Mouse (Mus musculus) lung, embryonic 14.5 days (tissue): Measurements from ENCODE around the gene Ubr2. TPM values are rescaled to one million over a fixed set of nuclear protein-coding genes. Genes with fewer than 3 reads are reported as not detected.
A peak's percentile ranks its signal among the peaks of the same experiment; 100 is the strongest.

Experiments
- ATAC-seq: fragments of 200-750 bp; cut with Nextera tagmentation; 2 replicates; pipeline ENCODE4 v1.8.0; 2017; ENCODE audit warnings: mild to moderate bottlenecking, moderate TSS enrichment, moderate library complexity; ENCODE audit not compliant: insufficient read depth
- DNase-seq: peaks from one replicate; pipeline ENCODE4 v3.0.0-alpha.2; 2015
- H3K27ac ChIP-seq: fragments of 300-500 bp; sonication (generic); 2 replicates; pipeline ENCODE4 v1.5.1; 2014; ENCODE audit warnings: low read depth, mild to moderate bottlenecking, moderate library complexity
- H3K27me3 ChIP-seq: fragments of 300-500 bp; sonication (generic); 2 replicates; pipeline ENCODE4 v1.6.1; 2014; ENCODE audit warnings: low read length, control low read depth; ENCODE audit not compliant: insufficient read depth
- H3K36me3 ChIP-seq: fragments of 300-500 bp; sonication (generic); 2 replicates; pipeline ENCODE4 v1.6.1; 2014; ENCODE audit warnings: control low read depth; ENCODE audit not compliant: insufficient read depth
- H3K4me1 ChIP-seq: fragments of 300-500 bp; sonication (generic); 2 replicates; pipeline ENCODE4 v1.6.1; 2014; ENCODE audit warnings: antibody characterized with exemption, control low read depth; ENCODE audit not compliant: insufficient read depth
- H3K4me2 ChIP-seq: fragments of 300-500 bp; sonication (generic); 2 replicates; pipeline ENCODE4 v1.6.1; 2014; ENCODE audit warnings: mild to moderate bottlenecking
- H3K4me3 ChIP-seq: fragments of 300-500 bp; sonication (generic); 2 replicates; pipeline ENCODE4 v1.5.1; 2014; ENCODE audit warnings: low read depth, low read length
- H3K9ac ChIP-seq: fragments of 300-500 bp; sonication (generic); 2 replicates; pipeline ENCODE4 v1.6.1; 2014
- H3K9me3 ChIP-seq: fragments of 300-500 bp; sonication (generic); 2 replicates; pipeline ENCODE4 v1.6.1; 2016; ENCODE audit warnings: low read depth, low read length, control low read depth
- CTCF ChIP-seq: IDR thresholded peaks from 2 replicates; pipeline ENCODE4 v1.5.1; 2016; ENCODE audit warnings: antibody characterized with exemption, low read depth
- WGBS: fragments of 180-500 bp; shearing (Covaris S2); extraction: QIAGEN DNeasy Blood & Tissue Kit; methylation state at CpG from one replicate; pipeline ENCODE4 v1.1.7; 2014; 5-methylcytosine and 5-hydroxymethylcytosine counted together
- polyA plus RNA-seq: library from polyadenylated mRNA; unstranded; fragments of >200 nt; fragmentation: Nextera tagmentation; extraction: Ambion mirVana; gene quantifications from 2 replicates; pipeline ENCODE4 v1.2.1, GENCODE M21; 2014

Ubr2 gene
- polyA plus RNA-seq, 1 experiment from 2014 or later: 28.6 TPM

DNA sequence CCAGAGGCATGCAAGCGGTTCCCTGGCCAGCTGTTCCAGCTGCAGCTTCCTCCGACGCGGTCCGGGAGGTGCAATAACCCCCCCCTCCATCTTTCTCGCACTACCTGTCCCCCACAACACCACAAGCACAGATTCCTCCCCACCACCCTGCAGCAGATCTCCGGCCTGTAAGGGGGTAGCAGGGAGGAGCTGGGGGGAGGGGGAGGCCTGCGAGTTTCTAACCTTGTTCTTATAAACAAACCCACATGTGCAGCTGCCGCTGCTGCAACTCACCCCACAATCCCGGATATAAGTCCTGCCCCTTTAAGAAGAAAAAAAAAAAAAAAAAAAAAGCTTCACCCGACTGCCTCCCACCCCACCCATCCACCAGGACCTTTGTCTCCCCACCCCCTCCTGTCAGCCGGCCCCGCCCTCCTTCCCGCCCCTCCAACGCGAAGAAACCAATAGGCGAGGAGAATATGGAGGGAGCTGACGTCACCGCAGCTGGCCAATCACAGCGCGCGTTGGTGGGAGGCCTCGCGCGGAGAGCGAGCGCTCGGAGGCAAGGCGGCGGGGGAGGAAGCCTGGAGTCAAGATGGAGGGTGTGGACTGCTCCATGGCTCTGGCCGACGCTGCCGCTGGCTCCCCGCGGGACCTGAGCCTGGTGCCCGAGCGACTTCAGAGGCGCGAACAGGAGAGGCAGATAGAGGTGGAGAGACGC is 120.1 kb downstream of the Ubr2 start, which contains the start of gene Tbcc:
TSS of gene Tbcc (plus strand) at position 569 of the 700 bp plus-strand sequence.
- ATAC-seq (peak; percentile 89), DNase-seq (peak; percentile 99)
- under 1% methylated on average over 36 of the region's 40 CpGs for WGBS
- Histone ChIP-seq H3K4me1 (peaks cover 17% of the 10 kb centered on the region), H3K4me3 (peak within 1 kb of the TSS; percentile 93), H3K9ac (peak within 1 kb of the TSS; percentile 87), H3K27me3 (no peaks in the 10 kb centered on the region), H3K27ac (peak within 1 kb of the TSS; percentile 98), H3K4me2 (peak within 1 kb of the TSS; percentile 100), H3K36me3 (peaks cover 13% of the 10 kb centered on the region; the same call in 1 of the 2 replicates), H3K9me3 (no peaks in the 10 kb centered on the region)
- TF ChIP-seq CTCF: no peak

DNA sequence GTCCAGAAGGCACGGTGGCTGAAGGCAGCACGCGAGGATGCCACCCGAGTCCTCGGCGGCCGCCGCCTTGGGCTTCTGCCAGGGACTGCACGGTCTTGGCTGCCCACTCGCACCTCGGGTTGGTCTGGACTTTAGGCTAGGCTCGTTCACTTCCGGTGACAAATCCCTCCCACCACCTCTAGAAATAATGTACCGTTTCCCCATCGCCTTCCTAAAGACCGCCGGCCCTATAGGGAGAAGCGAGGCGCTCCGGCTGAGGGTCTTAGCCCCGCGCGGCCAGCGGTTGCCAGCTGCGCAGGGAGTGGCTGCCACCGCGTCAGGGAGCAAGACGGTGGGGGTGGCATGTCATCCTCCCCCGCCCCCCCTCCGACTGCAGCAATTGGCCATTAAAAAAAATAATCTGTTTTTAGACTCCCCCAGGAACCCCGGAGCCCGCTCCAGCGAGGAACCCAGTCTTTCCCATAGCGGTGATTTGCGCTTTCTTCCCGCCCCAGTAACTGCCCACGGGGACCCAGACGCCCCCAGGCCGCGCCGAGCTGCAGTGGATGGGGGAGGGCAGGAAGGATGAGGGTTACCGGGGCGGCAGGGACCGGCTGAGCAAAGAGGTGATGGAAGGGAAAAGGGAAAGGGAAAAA is 120.8 kb downstream of the Ubr2 start:
- Histone ChIP-seq H3K27ac (peak overlapping the region; percentile 98), H3K4me3 (peak overlapping the region; percentile 93)
- no peak for TF ChIP-seq CTCF

DNA sequence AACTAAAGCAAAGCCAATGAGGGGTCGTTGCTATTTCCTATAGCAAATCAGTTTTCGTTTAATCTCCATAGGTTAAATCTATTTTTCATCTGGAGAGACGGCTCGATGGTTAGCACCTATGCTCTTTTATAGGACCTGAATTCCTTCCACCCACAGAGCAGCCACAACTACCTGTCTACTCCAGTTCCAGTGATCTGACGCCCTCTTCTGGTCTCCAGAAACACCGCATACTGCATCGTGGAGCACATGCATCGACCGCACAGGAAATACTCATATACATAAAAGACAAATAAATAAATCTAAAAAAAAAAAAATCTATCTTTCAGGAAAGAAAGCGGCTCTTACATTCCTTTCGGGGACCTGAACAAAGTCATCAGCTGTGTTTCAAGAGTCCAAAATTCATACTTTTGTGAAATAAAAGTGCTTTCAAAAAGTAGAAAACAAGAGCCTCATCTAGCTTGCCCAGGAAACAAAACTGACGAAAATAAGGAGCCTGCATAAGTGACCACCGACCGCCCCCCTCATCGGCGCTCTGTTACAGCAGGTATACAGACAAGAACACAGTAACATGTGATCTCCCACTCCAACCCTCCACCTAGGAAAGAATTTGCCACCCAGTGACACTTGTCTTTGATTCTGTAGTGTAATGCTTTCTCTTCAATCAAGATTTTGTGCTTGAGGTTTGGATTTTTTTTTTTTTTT is 121.7 kb downstream of the Ubr2 start:
- Histone ChIP-seq H3K27me3 (no peaks in the 10 kb centered on the region), H3K9me3 (no peaks in the 10 kb centered on the region), H3K9ac (peak overlapping the region; percentile 71), H3K36me3 (peaks cover 8% of the 10 kb centered on the region; the same call in 1 of the 2 replicates), H3K27ac (peak overlapping the region; percentile 98), H3K4me2 (peak overlapping the region; percentile 100), H3K4me3 (peak overlapping the region; percentile 93), H3K4me1 (peaks cover 20% of the 10 kb centered on the region)
- peak; percentile 78 for DNase-seq
- no peak for ATAC-seq
- 26% methylated on average over 16 of the region's 16 CpGs for WGBS
- peak; percentile 69 for TF ChIP-seq CTCF

More for the DNA sequence above, 120.8 kb downstream of the Ubr2 start:
- Histone ChIP-seq H3K9ac (peak overlapping the region; percentile 71), H3K4me2 (peak overlapping the region; percentile 100), H3K27me3 (no peaks in the 10 kb centered on the region), H3K4me1 (peaks cover 17% of the 10 kb centered on the region), H3K36me3 (peaks cover 13% of the 10 kb centered on the region; the same call in 1 of the 2 replicates), H3K9me3 (no peaks in the 10 kb centered on the region)
- WGBS: under 1% methylated on average over 44 of the region's 44 CpGs
- peak; percentile 85 for DNase-seq
- peak; percentile 66 for ATAC-seq

DNA sequence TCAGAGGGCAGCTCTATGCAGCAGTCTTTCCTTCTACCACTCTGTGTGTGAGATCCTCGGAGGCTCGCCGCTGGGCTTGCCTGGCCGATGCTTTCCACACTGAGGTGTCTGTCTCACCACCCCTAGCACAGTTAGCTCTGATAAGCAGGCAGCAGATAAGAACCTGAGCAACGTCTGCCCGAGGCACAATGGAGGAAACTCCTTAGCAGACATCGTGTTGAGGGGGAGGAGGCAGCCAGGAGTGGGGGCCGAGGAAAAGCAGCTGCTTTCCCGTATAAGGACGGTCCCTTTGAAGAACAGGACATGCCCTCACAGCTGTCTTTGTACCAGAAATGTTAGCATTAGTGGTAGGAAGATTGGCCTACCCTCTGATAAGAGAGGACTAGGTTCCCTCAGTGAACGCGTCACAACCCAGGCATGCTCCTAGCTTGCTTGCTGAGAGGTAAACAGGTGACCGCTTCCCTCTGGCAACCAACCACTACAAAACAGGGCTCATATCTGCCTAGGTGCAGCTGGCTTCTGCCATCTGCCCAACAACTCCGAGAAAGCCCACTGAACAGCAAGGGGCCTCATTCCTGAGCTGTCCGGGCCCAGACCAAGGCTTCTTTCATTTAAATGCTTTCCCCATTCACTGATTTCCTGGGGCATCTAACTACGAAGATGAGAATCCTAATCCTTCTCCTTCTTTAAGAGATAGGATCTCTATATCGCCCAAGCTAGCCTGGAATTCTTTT is 124.3 kb downstream of the Ubr2 start:
- Histone ChIP-seq H3K36me3 (no peaks in the 10 kb centered on the region), H3K4me2 (peak overlapping the region; percentile 26), H3K4me3 (no peak overlapping the region), H3K9ac (peak overlapping the region; percentile 24), H3K27ac (no peak overlapping the region), H3K9me3 (no peaks in the 10 kb centered on the region), H3K4me1 (peaks cover 11% of the 10 kb centered on the region), H3K27me3 (no peaks in the 10 kb centered on the region)
- WGBS: 23% methylated on average over 17 of the region's 17 CpGs
- DNase-seq (peak; percentile 70), ATAC-seq (no peak)
- no peak for TF ChIP-seq CTCF

DNA sequence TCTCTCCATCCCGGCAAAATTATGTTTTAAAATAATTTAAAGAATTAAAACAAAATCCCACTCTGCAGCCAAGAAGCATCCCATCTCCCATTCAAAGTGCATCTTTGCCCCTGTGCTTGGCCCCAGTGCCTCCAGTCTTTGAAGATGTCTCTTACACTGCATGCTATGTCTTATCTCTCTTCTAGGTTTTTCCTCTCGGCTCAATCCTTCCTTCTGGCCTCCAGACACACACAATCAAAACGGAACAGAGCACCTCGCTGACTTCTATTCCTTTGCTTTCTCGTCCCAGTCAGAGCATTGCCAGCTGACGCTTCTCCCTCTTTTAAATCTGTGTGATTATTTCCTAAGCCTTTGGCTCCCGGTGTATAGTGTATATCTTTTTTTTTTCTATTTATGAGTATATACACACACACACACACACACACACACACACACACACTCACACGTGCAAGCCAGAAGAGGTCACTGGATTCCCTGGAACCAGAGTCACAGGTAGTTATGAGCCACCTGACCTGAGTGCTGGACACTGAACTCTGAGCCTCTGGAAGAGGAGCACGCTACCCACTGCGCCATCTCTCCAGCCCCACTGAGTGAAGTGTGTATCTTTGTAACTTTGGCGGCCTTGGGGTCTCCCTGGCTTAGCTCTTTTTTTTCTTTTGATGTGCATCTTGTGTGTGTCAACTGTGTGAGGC is 125.0 kb downstream of the Ubr2 start:
- 39% methylated on average over 11 of the region's 11 CpGs for WGBS
- no peak for TF ChIP-seq CTCF

DNA sequence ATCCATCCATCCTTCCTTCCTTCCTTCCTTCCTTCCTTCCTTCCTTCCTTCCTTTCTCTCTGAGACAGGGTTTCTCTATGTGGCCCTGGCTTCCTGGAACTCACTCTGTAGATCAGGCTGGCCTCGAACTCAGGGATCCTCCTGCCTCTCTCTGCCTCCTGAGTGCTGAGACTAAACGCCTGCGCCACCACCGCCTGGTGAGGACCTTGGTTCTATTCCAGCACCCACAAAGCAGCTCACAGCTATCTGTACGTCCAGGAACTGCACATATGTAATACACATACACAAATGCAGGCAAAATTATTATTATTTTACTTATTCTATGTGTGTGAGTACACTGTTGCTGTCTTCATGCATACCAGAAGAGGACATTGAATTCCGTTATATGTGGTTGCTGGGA is 125.6 kb downstream of the Ubr2 start:
- H3K27ac ChIP-seq: no peak overlapping the region
- no peak for TF ChIP-seq CTCF
- H3K9me3 ChIP-seq: no peaks in the 10 kb centered on the region
- H3K9ac ChIP-seq: no peak overlapping the region
- H3K4me2 ChIP-seq: no peak overlapping the region
- no peaks in the 10 kb centered on the region for H3K36me3 ChIP-seq
- WGBS: 92% methylated on average over 6 of the region's 6 CpGs
- H3K4me3 ChIP-seq: no peak overlapping the region
- ATAC-seq: no peak
- DNase-seq: no peak
- peaks cover 11% of the 10 kb centered on the region for H3K4me1 ChIP-seq
- H3K27me3 ChIP-seq: no peaks in the 10 kb centered on the region

More for the DNA sequence above, 125.0 kb downstream of the Ubr2 start:
- Histone ChIP-seq H3K27ac (no peak overlapping the region), H3K9me3 (no peaks in the 10 kb centered on the region), H3K4me3 (no peak overlapping the region), H3K9ac (peak overlapping the region; percentile 24; the same call in 1 of the 2 replicates), H3K27me3 (no peaks in the 10 kb centered on the region), H3K4me1 (peaks cover 11% of the 10 kb centered on the region), H3K4me2 (peak overlapping the region; percentile 26; the same call in 1 of the 2 replicates), H3K36me3 (no peaks in the 10 kb centered on the region)
- DNase-seq (no peak), ATAC-seq (no peak)
